Mouse (Mus musculus) embryo, embryonic 10.5 days (tissue): ENCODE measurements around the gene Gm36210.

Experiments
- DNase-seq: peaks from one replicate; pipeline ENCODE4 v3.0.0-alpha.2; 2015; ENCODE audit warnings: low spot score

Gm36210 gene

GRCm38 (mm10) chr7:4906466-4906950 is at the start of gene Gm36210:
Gm36210 (minus strand) TSS chr7:4906516.
- DNase-seq = no peak

GRCm38 (mm10) chr7:4953815-4954445 is 47.6 kb upstream of the Gm36210 start:
- no peak for DNase-seq

- no peak for DNase-seq
Measured at GRCm38 (mm10) chr7:4950561-4951342, 44.4 kb upstream of the Gm36210 start.

- no peak for DNase-seq
Measured at GRCm38 (mm10) chr7:4948386-4948785, 42.1 kb upstream of the Gm36210 start.

GRCm38 (mm10) chr7:4947855-4948254 is 41.5 kb upstream of the Gm36210 start:
- no peak for DNase-seq

GRCm38 (mm10) chr7:4943223-4943815 is 37.0 kb upstream of the Gm36210 start:
- peak; percentile 95 for DNase-seq

GRCm38 (mm10) chr7:4942673-4943072 is 36.4 kb upstream of the Gm36210 start:
- no peak for DNase-seq

- peak; percentile 89 for DNase-seq
Measured at GRCm38 (mm10) chr7:4940068-4940479, 33.8 kb upstream of the Gm36210 start.

GRCm38 (mm10) chr7:4938456-4938855 is 32.1 kb upstream of the Gm36210 start:
- DNase-seq = peak; percentile 81

- no peak for DNase-seq
Measured at GRCm38 (mm10) chr7:4937392-4937791, 31.1 kb upstream of the Gm36210 start.

GRCm38 (mm10) chr7:4936832-4937231 is 30.5 kb upstream of the Gm36210 start:
- no peak for DNase-seq

- DNase-seq = no peak
Measured at GRCm38 (mm10) chr7:4934160-4934914, 28.0 kb upstream of the Gm36210 start.

GRCm38 (mm10) chr7:4933103-4933502 is 26.8 kb upstream of the Gm36210 start:
- no peak for DNase-seq

- no peak for DNase-seq
Measured at GRCm38 (mm10) chr7:4928323-4928722, 22.0 kb upstream of the Gm36210 start.

GRCm38 (mm10) chr7:4927711-4928110 is 21.4 kb upstream of the Gm36210 start:
- DNase-seq = no peak

- no peak for DNase-seq
Measured at GRCm38 (mm10) chr7:4926849-4927248, 20.5 kb upstream of the Gm36210 start.

GRCm38 (mm10) chr7:4925441-4926381 is 19.4 kb upstream of the Gm36210 start, which contains the start of gene Ssc5d:
Ssc5d (plus strand) TSS chr7:4925785.
- DNase-seq = peak; percentile 64

- peak; percentile 70 for DNase-seq
Measured at GRCm38 (mm10) chr7:4924891-4925301, 18.6 kb upstream of the Gm36210 start.

- DNase-seq = peak; percentile 60
Measured at GRCm38 (mm10) chr7:4924483-4924882, 18.2 kb upstream of the Gm36210 start.

GRCm38 (mm10) chr7:4923586-4924364 is 17.5 kb upstream of the Gm36210 start:
- peak; percentile 60 for DNase-seq
